Mouse (Mus musculus) embryonic facial prominence, embryonic 12.5 days (tissue): ENCODE data around the gene Bmp8b. TPM values are rescaled to one million over a fixed set of nuclear protein-coding genes. Genes with fewer than 3 reads are reported as not detected.
"Not testable (repeated sequence)": the region's sequence is repeated elsewhere in the genome, so short reads cannot be mapped to it uniquely, and the experiment has no call there.

ENCODE experiments used
- ATAC-seq: fragments of 200-750 bp; cut with Nextera tagmentation; 2 replicates; pipeline ENCODE4 v1.8.0; 2017; ENCODE audit not compliant: insufficient number of reproducible peaks, insufficient read depth, low FRiP score, low TSS enrichment
- H3K27ac ChIP-seq: fragments of 300-500 bp; sonication (generic); 2 replicates; pipeline ENCODE4 v1.5.1; 2016; ENCODE audit warnings: mild to moderate bottlenecking
- H3K27me3 ChIP-seq: fragments of 300-500 bp; sonication (generic); 2 replicates; pipeline ENCODE4 v1.6.1; 2016; ENCODE audit warnings: mild to moderate bottlenecking, moderate library complexity
- H3K36me3 ChIP-seq: fragments of 300-500 bp; sonication (generic); 2 replicates; pipeline ENCODE4 v1.6.1; 2016; ENCODE audit warnings: mild to moderate bottlenecking
- H3K4me1 ChIP-seq: fragments of 300-500 bp; sonication (generic); 2 replicates; pipeline ENCODE4 v1.6.1; 2016
- H3K4me2 ChIP-seq: fragments of 300-500 bp; sonication (generic); replicated peaks from 2 replicates; pipeline ENCODE4 v1.6.1; 2016; ENCODE audit warnings: mild to moderate bottlenecking, moderate library complexity
- H3K4me3 ChIP-seq: fragments of 300-500 bp; sonication (generic); 2 replicates; pipeline ENCODE4 v1.5.1; 2016; ENCODE audit warnings: mild to moderate bottlenecking
- H3K9ac ChIP-seq: fragments of 300-500 bp; sonication (generic); 2 replicates; pipeline ENCODE4 v1.6.1; 2016; ENCODE audit warnings: mild to moderate bottlenecking, moderate library complexity
- H3K9me3 ChIP-seq: fragments of 300-500 bp; sonication (generic); 2 replicates; pipeline ENCODE4 v1.6.1; 2016; ENCODE audit warnings: mild to moderate bottlenecking, moderate library complexity
- WGBS: fragments of 180-500 bp; shearing (Covaris S2); methylation state at CpG from one replicate; pipeline ENCODE4 v1.1.7; 2016; 5-methylcytosine and 5-hydroxymethylcytosine counted together
- polyA plus RNA-seq: library from polyadenylated mRNA; unstranded; fragments of >200 nt; fragmentation: Nextera tagmentation; extraction: Ambion mirVana; gene quantifications from 2 replicates; pipeline ENCODE4 v1.2.1, GENCODE M21; 2016

Bmp8b gene
- polyA plus RNA-seq, 1 experiment from 2014 or later = 0.55 TPM

- not testable (repeated sequence) for H3K4me1 ChIP-seq, H3K27ac ChIP-seq, H3K4me3 ChIP-seq, H3K4me2 ChIP-seq, H3K9ac ChIP-seq, H3K36me3 ChIP-seq, ATAC-seq, H3K9me3 ChIP-seq
- H3K27me3 ChIP-seq = peaks cover 21% of the 10 kb centered on the region
- WGBS = 90% methylated on average over 4 of the region's 4 CpGs
These were observed 9.7 kb downstream of the Bmp8b start for GRCm38 (mm10) chr4:123114651-123115050.

DNA sequence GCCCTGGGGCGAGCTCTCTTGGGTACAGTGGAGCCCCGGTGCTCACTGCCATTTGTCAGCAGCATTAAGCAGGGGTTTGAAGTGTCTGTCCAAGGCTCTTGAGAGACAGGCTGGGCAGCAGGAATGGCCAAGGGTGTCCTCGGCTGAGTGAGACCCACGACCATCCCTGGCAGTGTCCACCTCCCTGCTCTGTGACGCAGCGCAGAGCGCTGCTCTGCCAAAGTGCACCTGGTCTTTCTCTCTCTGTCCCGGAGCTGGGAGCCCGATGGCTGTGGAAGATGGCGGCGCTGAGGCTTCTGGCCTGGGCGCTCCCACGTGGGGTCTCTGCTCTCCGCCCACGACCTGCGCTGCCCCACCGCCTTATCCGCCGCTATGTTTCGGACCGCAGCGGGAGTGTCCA lies 11.0 kb downstream of the Bmp8b start, which contains the start of gene Oxct2b:
TSS of gene Oxct2b (plus strand) at position 256 of the 400 bp plus-strand sequence.
- peak within 1 kb of the TSS; percentile 36 for H3K4me3 ChIP-seq
- H3K27ac ChIP-seq = no peak within 1 kb of the TSS
- H3K4me1 ChIP-seq = no peaks in the 10 kb centered on the region
- peak within 1 kb of the TSS; percentile 57 for H3K4me2 ChIP-seq
- no peaks in the 10 kb centered on the region for H3K9me3 ChIP-seq
- no peaks in the 10 kb centered on the region for H3K36me3 ChIP-seq
- H3K9ac ChIP-seq = 0 out of 2 replicates have a peak within 1 kb of the TSS, but pooled peaks have one; percentile 39
- WGBS = 15% methylated on average over 22 of the region's 22 CpGs
- no peak for ATAC-seq
- peaks cover 21% of the 10 kb centered on the region for H3K27me3 ChIP-seq

DNA sequence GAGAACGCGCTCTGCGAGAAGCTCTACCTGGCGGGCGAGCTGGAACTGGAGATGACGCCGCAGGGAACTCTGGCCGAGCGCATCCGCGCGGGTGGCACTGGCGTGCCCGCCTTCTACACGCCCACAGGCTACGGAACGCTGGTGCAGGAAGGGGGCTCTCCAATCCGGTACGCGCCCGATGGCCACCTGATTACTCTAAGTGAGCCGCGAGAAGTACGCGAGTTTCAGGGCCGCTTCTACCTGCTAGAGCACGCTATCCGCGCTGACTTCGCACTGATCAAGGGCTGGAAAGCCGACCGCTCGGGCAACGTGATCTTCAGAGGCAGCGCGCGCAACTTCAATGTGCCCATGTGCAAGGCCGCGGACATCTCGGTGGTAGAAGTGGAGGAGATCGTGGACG lies 11.7 kb downstream of the Bmp8b start:
- 14% methylated on average over 40 of the region's 42 CpGs for WGBS

DNA sequence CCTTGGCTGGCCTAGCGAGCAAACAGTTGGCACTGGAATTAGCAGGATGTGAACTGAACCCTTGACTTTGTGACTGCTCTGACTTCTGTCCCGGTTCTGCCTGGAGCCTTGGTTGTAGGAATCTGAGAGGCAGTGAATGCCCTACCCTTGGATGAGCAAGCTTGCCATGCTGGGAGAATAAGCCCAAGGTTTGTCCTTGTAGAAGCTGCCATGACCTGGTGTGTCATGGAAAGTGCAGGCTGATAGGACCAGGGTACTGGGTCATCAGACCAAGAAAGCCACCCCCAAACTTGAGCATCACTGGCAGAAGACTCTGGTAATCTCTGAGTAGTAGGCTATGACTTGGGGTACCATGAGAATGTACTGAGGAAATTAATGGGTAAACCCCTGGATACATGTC lies 16.3 kb downstream of the Bmp8b start:
- Histone ChIP-seq H3K4me3 (no peak overlapping the region), H3K27ac (no peak overlapping the region), H3K27me3 (peaks cover 10% of the 10 kb centered on the region), H3K4me2 (no peak overlapping the region), H3K36me3 (peaks cover 19% of the 10 kb centered on the region), H3K9me3 (no peaks in the 10 kb centered on the region), H3K9ac (no peak overlapping the region), H3K4me1 (no peaks in the 10 kb centered on the region)
- ATAC-seq = no peak
- WGBS = 83% methylated on average over 2 of the region's 2 CpGs

More for the DNA sequence above, 11.7 kb downstream of the Bmp8b start:
- ATAC-seq, H3K9me3 ChIP-seq, H3K4me1 ChIP-seq, H3K9ac ChIP-seq, H3K36me3 ChIP-seq, H3K27ac ChIP-seq: not testable (repeated sequence)
- H3K27me3 ChIP-seq = peaks cover 21% of the 10 kb centered on the region
- H3K4me2 ChIP-seq = peak overlapping the region; percentile 57
- peak overlapping the region; percentile 36 for H3K4me3 ChIP-seq

- no peak overlapping the region for H3K27ac ChIP-seq
- no peaks in the 10 kb centered on the region for H3K9me3 ChIP-seq
- H3K4me1 ChIP-seq = no peaks in the 10 kb centered on the region
- no peaks in the 10 kb centered on the region for H3K27me3 ChIP-seq
- no peak overlapping the region for H3K9ac ChIP-seq
- H3K4me2 ChIP-seq = no peak overlapping the region
- H3K4me3 ChIP-seq = no peak overlapping the region
- peaks cover 65% of the 10 kb centered on the region for H3K36me3 ChIP-seq
- WGBS = 98% methylated on average over 7 of the region's 7 CpGs
- no peak for ATAC-seq
These were observed 21.7 kb downstream of the Bmp8b start for GRCm38 (mm10) chr4:123126626-123127025.

DNA sequence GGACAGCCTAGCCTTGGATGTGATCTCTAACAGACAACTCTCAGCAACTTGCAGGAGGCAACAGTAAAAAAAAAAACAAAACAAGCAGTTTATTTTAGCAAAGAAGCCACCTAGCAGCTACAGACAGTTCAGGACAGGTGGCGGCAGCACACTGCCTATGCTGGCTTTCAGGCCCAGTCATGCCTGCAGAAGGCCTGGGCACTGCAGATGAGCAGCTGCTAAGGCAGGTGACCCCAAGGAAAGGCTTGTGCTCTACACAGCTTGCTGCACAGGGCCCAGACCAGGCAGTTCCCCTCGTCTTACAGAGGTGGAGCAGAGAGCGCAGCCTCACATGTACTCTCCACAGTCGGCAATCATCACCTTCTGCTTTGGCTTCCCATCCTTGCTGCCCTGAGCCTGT lies 22.1 kb downstream of the Bmp8b start:
- H3K4me2 ChIP-seq = no peak overlapping the region
- no peaks in the 10 kb centered on the region for H3K9me3 ChIP-seq
- H3K4me3 ChIP-seq = no peak overlapping the region
- H3K9ac ChIP-seq = no peak overlapping the region
- no peak for ATAC-seq
- no peaks in the 10 kb centered on the region for H3K27me3 ChIP-seq
- 86% methylated on average over 4 of the region's 4 CpGs for WGBS
- no peaks in the 10 kb centered on the region for H3K4me1 ChIP-seq
- no peak overlapping the region for H3K27ac ChIP-seq
- H3K36me3 ChIP-seq = peaks cover 69% of the 10 kb centered on the region

DNA sequence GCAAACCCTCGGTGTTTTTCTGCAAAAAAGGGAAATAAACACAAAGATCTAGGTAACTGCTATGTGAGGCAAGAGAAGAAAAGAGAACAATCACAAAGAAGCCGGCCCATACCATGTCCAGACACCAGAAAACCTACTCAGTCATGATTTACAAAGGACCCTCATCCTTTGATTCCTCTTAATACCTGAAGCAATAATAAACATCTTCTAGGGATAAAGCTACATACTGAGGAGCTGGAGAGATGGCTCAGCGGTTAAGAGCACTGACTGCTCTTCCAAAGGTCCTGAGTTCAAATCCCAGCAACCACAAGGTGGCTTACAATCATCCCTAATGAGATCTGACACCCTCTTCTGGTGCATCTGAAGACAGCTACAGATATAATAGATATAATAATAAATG lies 32.6 kb downstream of the Bmp8b start:
- Histone ChIP-seq H3K4me2 (no peak overlapping the region; the same call in 1 of the 2 replicates), H3K27ac (no peak overlapping the region), H3K27me3 (no peaks in the 10 kb centered on the region), H3K36me3 (peaks cover 35% of the 10 kb centered on the region), H3K9ac (no peak overlapping the region), H3K4me1 (peaks cover 12% of the 10 kb centered on the region), H3K4me3 (no peak overlapping the region), H3K9me3 (no peaks in the 10 kb centered on the region)
- 92% methylated on average over 3 of the region's 3 CpGs for WGBS
- no peak for ATAC-seq

- peak within 1 kb of the TSS; percentile 59 for H3K4me3 ChIP-seq
- ATAC-seq = peak; percentile 93
- WGBS = under 1% methylated on average over 34 of the region's 34 CpGs
These were observed 34.7 kb downstream of the Bmp8b start, which contains the start of gene Ppie for GRCm38 (mm10) chr4:123139513-123140154. Gene Ppie, minus strand, starts transcription at chr4:123139951.

DNA sequence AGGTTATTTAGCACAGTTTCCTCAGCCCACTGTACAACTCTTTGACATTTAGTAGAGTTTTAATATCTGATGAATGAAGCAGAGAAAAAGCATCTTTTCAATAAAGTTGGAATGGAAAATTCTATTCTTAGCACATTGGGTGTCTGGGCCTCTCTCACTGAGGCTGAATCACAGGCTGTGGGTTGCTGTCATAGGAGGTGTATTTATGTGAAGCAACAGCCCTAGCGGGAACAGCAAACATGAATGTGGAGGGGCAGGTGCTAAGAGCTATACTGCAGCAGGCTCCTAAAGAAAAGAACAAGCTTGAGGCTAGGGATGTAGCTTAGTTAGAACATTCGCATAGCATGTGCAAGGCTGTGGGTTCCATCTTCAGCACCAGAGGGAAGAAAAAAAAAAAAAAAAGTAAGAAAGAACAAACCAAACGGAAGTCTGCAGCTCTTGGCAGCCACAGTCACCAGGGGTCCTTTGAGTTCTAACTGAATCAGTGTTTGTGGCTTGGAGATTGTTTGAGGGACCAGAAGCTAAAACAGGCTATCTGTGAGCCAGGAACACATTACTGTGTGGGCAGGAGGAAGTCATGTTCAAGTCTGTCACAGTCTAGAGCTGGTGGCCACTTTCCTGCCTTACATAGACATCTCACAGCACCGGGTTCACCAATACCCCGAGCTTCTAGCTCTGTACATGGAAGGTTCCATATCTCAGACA lies 42.6 kb downstream of the Bmp8b start:
- WGBS = 72% methylated on average over 5 of the region's 5 CpGs
- no peak overlapping the region for H3K4me2 ChIP-seq
- no peak overlapping the region for H3K9ac ChIP-seq
- H3K4me3 ChIP-seq = no peak overlapping the region
- H3K4me1 ChIP-seq = no peaks in the 10 kb centered on the region
- H3K27me3 ChIP-seq = no peaks in the 10 kb centered on the region
- ATAC-seq = no peak
- H3K27ac ChIP-seq = no peak overlapping the region
- no peaks in the 10 kb centered on the region for H3K9me3 ChIP-seq
- H3K36me3 ChIP-seq = no peaks in the 10 kb centered on the region

More at GRCm38 (mm10) chr4:123139513-123140154, 34.7 kb downstream of the Bmp8b start, which contains the start of gene Ppie:
- peak within 1 kb of the TSS; percentile 88 for H3K4me2 ChIP-seq
- H3K9ac ChIP-seq = peak within 1 kb of the TSS; percentile 64
- peak within 1 kb of the TSS; percentile 91 for H3K27ac ChIP-seq
- H3K4me1 ChIP-seq = peaks cover 12% of the 10 kb centered on the region
- peaks cover 19% of the 10 kb centered on the region for H3K36me3 ChIP-seq
- no peaks in the 10 kb centered on the region for H3K27me3 ChIP-seq
- no peaks in the 10 kb centered on the region for H3K9me3 ChIP-seq

DNA sequence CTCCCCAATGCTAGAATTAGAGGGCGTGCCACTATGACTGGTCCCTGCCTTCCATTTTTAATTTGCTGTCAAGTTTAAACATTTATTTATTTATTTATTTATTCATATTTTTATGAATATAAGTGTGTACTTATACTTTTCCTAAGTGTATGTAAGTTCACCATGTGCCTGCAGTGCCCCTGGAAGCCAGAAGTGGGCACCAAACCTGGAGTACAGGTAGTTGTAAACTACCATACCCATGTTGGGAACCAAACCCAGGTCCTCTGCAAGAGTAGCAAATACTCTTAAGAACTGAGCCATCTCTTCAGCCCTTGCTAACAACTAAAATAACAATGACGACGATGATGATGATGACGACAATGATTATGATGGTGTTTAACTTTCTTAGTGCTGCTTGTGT lies 47.0 kb downstream of the Bmp8b start:
- H3K27me3 ChIP-seq = 0 out of 2 replicates have a peak, but pooled peaks cover 3% of the 10 kb centered on the region
- no peak overlapping the region for H3K27ac ChIP-seq
- H3K4me3 ChIP-seq = no peak overlapping the region
- WGBS = 79% methylated on average over 4 of the region's 4 CpGs
- no peaks in the 10 kb centered on the region for H3K4me1 ChIP-seq
- no peak overlapping the region for H3K4me2 ChIP-seq
- H3K9me3 ChIP-seq = no peaks in the 10 kb centered on the region
- H3K36me3 ChIP-seq = no peaks in the 10 kb centered on the region
- no peak for ATAC-seq
- no peak overlapping the region for H3K9ac ChIP-seq

GRCm38 (mm10) chr4:123152976-123153375 lies 48.0 kb downstream of the Bmp8b start:
- 0 out of 2 replicates have a peak, but pooled peaks cover 3% of the 10 kb centered on the region for H3K27me3 ChIP-seq
- H3K4me2 ChIP-seq = no peak overlapping the region
- H3K4me3 ChIP-seq = no peak overlapping the region
- H3K4me1 ChIP-seq = no peaks in the 10 kb centered on the region
- no peaks in the 10 kb centered on the region for H3K36me3 ChIP-seq
- WGBS = 57% methylated on average over 5 of the region's 5 CpGs
- no peak overlapping the region for H3K27ac ChIP-seq
- ATAC-seq = no peak
- H3K9me3 ChIP-seq = no peaks in the 10 kb centered on the region
- H3K9ac ChIP-seq = no peak overlapping the region

GRCm38 (mm10) chr4:123155004-123155403 lies 50.0 kb downstream of the Bmp8b start:
- no peak for ATAC-seq
- no peaks in the 10 kb centered on the region for H3K9me3 ChIP-seq
- H3K36me3 ChIP-seq = no peaks in the 10 kb centered on the region
- WGBS = 24% methylated on average over 4 of the region's 4 CpGs
- no peak overlapping the region for H3K9ac ChIP-seq
- no peak overlapping the region for H3K4me3 ChIP-seq
- 0 out of 2 replicates have a peak, but pooled peaks cover 3% of the 10 kb centered on the region for H3K27me3 ChIP-seq
- H3K4me2 ChIP-seq = no peak overlapping the region
- no peaks in the 10 kb centered on the region for H3K4me1 ChIP-seq
- H3K27ac ChIP-seq = no peak overlapping the region
